Mouse (Mus musculus): ENCODE data around the gene Mrps11. TPM values are rescaled to one million over a fixed set of nuclear protein-coding genes. Genes with fewer than 3 reads are reported as not detected.
A peak's percentile ranks its signal among the peaks of the same experiment; 100 is the strongest.

Mrps11 gene
- polyA plus RNA-seq, 2 experiments = 45.2 to 46.3 TPM

- ATAC-seq (ENCODE audit: insufficient read depth) (peak; percentile 96), DNase-seq (ENCODE audit: low read depth in 3 of 3, low spot score in 3 of 3) (peak; percentile 77 to 85 (median 77))
- 10% methylated on average over 9 of the region's 9 CpGs for WGBS (ENCODE audit: insufficient replicate concordance)
- Histone ChIP-seq H3K9ac (replicated peaks) (peak overlapping the region; percentile 51), H3K4me3 (ENCODE audit: insufficient read depth in 1 of 2, low read depth in 2 of 2, low read length in 2 of 2) (peak overlapping the region; percentile 11 to 16; a peak in 2 of 4 replicates), H3K27me3 (ENCODE audit: control insufficient read depth, insufficient read depth, low read length) (no peaks in the 10 kb centered on the region), H3K4me1 (replicated peaks; ENCODE audit: control insufficient read depth in 2 of 2, insufficient read depth in 2 of 2, low read length in 1 of 2) (peaks cover 41 to 58% of the 10 kb centered on the region in 2 experiments), H3K9me3 (ENCODE audit: control insufficient read depth, low read length) (no peaks in the 10 kb centered on the region), H3K4me2 (ENCODE audit: low read depth) (peak overlapping the region; percentile 68), H3K27ac (peak overlapping the region; percentile 91), H3K36me3 (replicated peaks; ENCODE audit: control insufficient read depth, insufficient read depth, low read depth) (no peaks in the 10 kb centered on the region)
- no peak for TF ChIP-seq CTCF (IDR thresholded peaks at IDR 0.05; ENCODE audit: low read depth)
- peak; percentile 92 for TF ChIP-seq EP300 (IDR thresholded peaks at IDR 0.05; ENCODE audit: low read depth)
Measured at GRCm38 (mm10) chr7:78799730-78800496, 17.0 kb downstream of the Mrps11 start.

GRCm38 (mm10) chr7:78803841-78804240 is 20.9 kb downstream of the Mrps11 start:
- H3K9ac ChIP-seq (replicated peaks) = no peak overlapping the region
- H3K27me3 ChIP-seq (ENCODE audit: control insufficient read depth, insufficient read depth, low read length) = no peaks in the 10 kb centered on the region
- DNase-seq (ENCODE audit: low read depth in 3 of 3, low spot score in 3 of 3) = peak in 1 of 3 experiments; percentile 27
- H3K4me1 ChIP-seq (replicated peaks; ENCODE audit: control insufficient read depth in 2 of 2, insufficient read depth in 2 of 2, low read length in 1 of 2) = peaks cover 17 to 34% of the 10 kb centered on the region in 2 experiments
- TF ChIP-seq CTCF (IDR thresholded peaks at IDR 0.05; ENCODE audit: low read depth) = peak; percentile 50
- TF ChIP-seq EP300 (IDR thresholded peaks at IDR 0.05; ENCODE audit: low read depth) = no peak
- no peaks in the 10 kb centered on the region for H3K9me3 ChIP-seq (ENCODE audit: control insufficient read depth, low read length)
- no peak overlapping the region for H3K4me2 ChIP-seq (ENCODE audit: low read depth)
- no peaks in the 10 kb centered on the region for H3K36me3 ChIP-seq (replicated peaks; ENCODE audit: control insufficient read depth, insufficient read depth, low read depth)
- no peak overlapping the region for H3K27ac ChIP-seq
- no peak for ATAC-seq (ENCODE audit: insufficient read depth)
- WGBS (ENCODE audit: insufficient replicate concordance) = 67% methylated on average over 3 of the region's 3 CpGs
- no peak overlapping the region for H3K4me3 ChIP-seq (ENCODE audit: insufficient read depth in 1 of 2, low read depth in 2 of 2, low read length in 2 of 2)

- ATAC-seq (ENCODE audit: insufficient read depth) (no peak), DNase-seq (ENCODE audit: low read depth in 3 of 3, low spot score in 3 of 3) (no peak)
- no peak for TF ChIP-seq EP300 (IDR thresholded peaks at IDR 0.05; ENCODE audit: low read depth)
- TF ChIP-seq CTCF (IDR thresholded peaks at IDR 0.05; ENCODE audit: low read depth) = no peak
- 68% methylated on average over 4 of the region's 4 CpGs for WGBS (ENCODE audit: insufficient replicate concordance)
- Histone ChIP-seq H3K27ac (no peak overlapping the region), H3K4me2 (ENCODE audit: low read depth) (no peak overlapping the region), H3K9ac (replicated peaks) (no peak overlapping the region), H3K9me3 (ENCODE audit: control insufficient read depth, low read length) (no peaks in the 10 kb centered on the region), H3K4me3 (ENCODE audit: insufficient read depth in 1 of 2, low read depth in 2 of 2, low read length in 2 of 2) (no peak overlapping the region), H3K4me1 (replicated peaks; ENCODE audit: control insufficient read depth in 2 of 2, insufficient read depth in 2 of 2, low read length in 1 of 2) (peaks cover 0 to 11% of the 10 kb centered on the region in 2 experiments; a peak in 2 of 4 replicates), H3K27me3 (ENCODE audit: control insufficient read depth, insufficient read depth, low read length) (no peaks in the 10 kb centered on the region), H3K36me3 (replicated peaks; ENCODE audit: control insufficient read depth, insufficient read depth, low read depth) (no peaks in the 10 kb centered on the region)
Measured at GRCm38 (mm10) chr7:78807192-78807591, 24.3 kb downstream of the Mrps11 start.

GRCm38 (mm10) chr7:78813791-78814190 is 30.9 kb downstream of the Mrps11 start:
- Histone ChIP-seq H3K4me3 (ENCODE audit: insufficient read depth in 1 of 2, low read depth in 2 of 2, low read length in 2 of 2) (no peak overlapping the region), H3K4me2 (ENCODE audit: low read depth) (no peak overlapping the region), H3K9ac (replicated peaks) (no peak overlapping the region), H3K27ac (no peak overlapping the region), H3K9me3 (ENCODE audit: control insufficient read depth, low read length) (no peaks in the 10 kb centered on the region), H3K4me1 (replicated peaks; ENCODE audit: control insufficient read depth in 2 of 2, insufficient read depth in 2 of 2, low read length in 1 of 2) (peaks cover 0 to 4% of the 10 kb centered on the region in 2 experiments; a peak in 1 of 4 replicates), H3K27me3 (ENCODE audit: control insufficient read depth, insufficient read depth, low read length) (no peaks in the 10 kb centered on the region), H3K36me3 (replicated peaks; ENCODE audit: control insufficient read depth, insufficient read depth, low read depth) (no peaks in the 10 kb centered on the region)
- WGBS (ENCODE audit: insufficient replicate concordance) = 80% methylated on average over 6 of the region's 6 CpGs
- ATAC-seq (ENCODE audit: insufficient read depth) (no peak), DNase-seq (ENCODE audit: low read depth in 3 of 3, low spot score in 3 of 3) (no peak)
- no peak for TF ChIP-seq CTCF (IDR thresholded peaks at IDR 0.05; ENCODE audit: low read depth)
- TF ChIP-seq EP300 (IDR thresholded peaks at IDR 0.05; ENCODE audit: low read depth) = no peak

GRCm38 (mm10) chr7:78814766-78815165 is 31.8 kb downstream of the Mrps11 start:
- no peak overlapping the region for H3K4me2 ChIP-seq (ENCODE audit: low read depth)
- no peak overlapping the region for H3K9ac ChIP-seq (replicated peaks)
- no peaks in the 10 kb centered on the region for H3K9me3 ChIP-seq (ENCODE audit: control insufficient read depth, low read length)
- no peak overlapping the region for H3K4me3 ChIP-seq (ENCODE audit: insufficient read depth in 1 of 2, low read depth in 2 of 2, low read length in 2 of 2)
- H3K36me3 ChIP-seq (replicated peaks; ENCODE audit: control insufficient read depth, insufficient read depth, low read depth) = no peaks in the 10 kb centered on the region
- TF ChIP-seq EP300 (IDR thresholded peaks at IDR 0.05; ENCODE audit: low read depth) = no peak
- TF ChIP-seq CTCF (IDR thresholded peaks at IDR 0.05; ENCODE audit: low read depth) = no peak
- H3K27me3 ChIP-seq (ENCODE audit: control insufficient read depth, insufficient read depth, low read length) = no peaks in the 10 kb centered on the region
- ATAC-seq (ENCODE audit: insufficient read depth) (no peak), DNase-seq (ENCODE audit: low read depth in 3 of 3, low spot score in 3 of 3) (no peak)
- peaks cover 0 to 4% of the 10 kb centered on the region in 2 experiments; a peak in 1 of 4 replicates for H3K4me1 ChIP-seq (replicated peaks; ENCODE audit: control insufficient read depth in 2 of 2, insufficient read depth in 2 of 2, low read length in 1 of 2)
- H3K27ac ChIP-seq = no peak overlapping the region
